Mouse (Mus musculus) hematopoietic stem cell, adult 5-6 weeks (primary cell): Measurements from ENCODE around the gene March7. TPM values are rescaled to one million over a fixed set of nuclear protein-coding genes. Genes with fewer than 3 reads are reported as not detected.

ENCODE experiments used
- ATAC-seq, 2 experiments: fragments of 125-278 bp in 1 of 2; replicated peaks in 1 of 2; 2 replicates each; pipeline ENCODE4 v1.8.0; 2016 to 2017; ENCODE audit warnings: inconsistent platforms in 2 of 2, mild to moderate bottlenecking in 2 of 2, moderate number of reproducible peaks in 2 of 2, low read depth in 1 of 2, moderate TSS enrichment in 1 of 2; ENCODE audit not compliant: low FRiP score in 2 of 2, poor library complexity in 2 of 2, severe bottlenecking in 2 of 2, insufficient read depth in 1 of 2, low TSS enrichment in 1 of 2
- total RNA-seq: library from RNA; stranded (forward); fragments of 172-1452, 232-1000 nt; gene quantifications from 2 replicates; pipeline ENCODE4 v1.2.3, GENCODE M21; 2017

March7 gene
- total RNA-seq, 1 experiment from 2014 or later = 111 TPM

DNA sequence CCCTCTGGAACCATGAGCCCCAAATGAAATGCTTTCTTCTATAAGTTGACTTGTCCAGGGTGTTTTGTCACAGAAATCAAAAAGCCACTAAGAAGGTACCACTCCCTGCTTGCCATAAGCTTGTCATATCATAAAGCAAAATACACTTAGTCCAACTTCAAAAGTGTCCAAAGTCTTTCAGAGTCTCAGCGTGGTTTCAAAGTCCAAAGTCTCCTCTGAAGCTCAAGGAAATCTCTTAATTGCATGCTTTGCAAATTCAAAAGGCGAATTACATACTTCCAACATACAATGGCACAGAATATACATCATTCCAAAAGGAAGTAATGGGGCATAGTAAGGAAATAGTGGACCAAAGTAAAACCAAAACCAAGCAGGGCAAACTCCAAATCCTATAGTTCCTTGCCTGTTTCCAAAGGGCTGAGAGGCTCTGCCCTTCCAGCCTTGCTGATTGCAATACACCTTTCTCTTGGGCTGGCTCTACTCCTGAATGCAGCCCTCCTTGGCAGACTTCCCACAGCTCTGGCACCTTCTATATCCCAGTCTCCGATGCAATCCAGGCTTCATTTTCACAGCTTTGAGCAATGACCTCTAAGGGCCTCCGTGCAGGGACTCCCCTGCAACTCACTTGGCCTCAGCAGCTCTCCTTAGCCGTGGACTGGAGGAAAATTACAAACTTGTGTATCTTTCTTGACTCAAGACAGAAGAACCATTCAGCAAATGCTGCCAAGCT, 51.1 kb downstream of the March7 start:
- ATAC-seq = no peak

DNA sequence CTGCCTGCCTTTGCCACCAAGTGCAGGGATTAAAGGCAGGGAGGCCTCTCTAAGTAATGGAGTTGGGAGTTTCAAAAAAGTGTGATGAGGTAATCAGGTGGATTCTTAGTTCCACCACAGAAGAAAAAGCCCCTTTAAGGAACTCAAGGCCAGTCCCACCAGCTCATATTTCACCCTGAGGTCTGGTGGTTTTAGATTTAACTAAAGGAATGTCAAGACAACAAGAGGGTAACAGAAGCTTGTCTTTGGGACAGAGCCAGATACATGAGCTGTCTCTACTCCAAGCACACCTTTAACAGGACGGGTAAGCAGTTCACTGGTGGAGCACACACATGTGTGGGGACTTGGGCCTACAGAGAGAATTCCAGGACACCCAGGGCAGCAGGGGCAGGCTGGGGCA, 57.9 kb downstream of the March7 start:
- 0 out of 4 replicates have a peak, but pooled peaks of 1 of the 2 experiments have one; percentile 12 for ATAC-seq

DNA sequence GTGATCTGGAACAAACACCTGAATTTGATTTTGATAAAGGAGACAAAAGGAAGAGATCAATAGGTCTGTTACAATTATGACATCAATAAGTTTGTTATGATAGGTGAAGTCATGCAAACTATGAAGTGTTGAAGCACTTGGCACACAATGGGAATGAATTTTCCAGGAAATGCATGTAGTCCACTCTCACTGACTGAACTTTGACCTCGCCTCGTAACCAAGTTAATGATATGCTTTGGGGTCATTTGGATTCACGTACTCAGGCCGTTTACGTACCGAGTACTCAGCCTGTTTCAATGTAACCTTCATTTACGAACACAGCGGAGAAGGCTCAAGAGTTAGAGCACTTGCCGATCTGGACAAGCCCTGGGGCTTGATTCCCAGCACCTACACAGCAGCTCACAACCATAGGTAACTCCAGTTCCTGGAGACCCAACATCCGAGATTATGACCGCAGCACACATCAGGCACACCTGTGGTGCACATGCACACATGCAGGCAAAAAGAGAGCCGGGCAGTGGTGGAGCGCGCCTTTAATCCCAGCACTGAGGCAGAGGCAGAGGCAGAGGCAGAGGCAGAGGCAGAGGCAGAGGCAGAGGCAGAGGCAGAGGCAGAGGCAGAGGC, 60.3 kb downstream of the March7 start:
- no peak for ATAC-seq

DNA sequence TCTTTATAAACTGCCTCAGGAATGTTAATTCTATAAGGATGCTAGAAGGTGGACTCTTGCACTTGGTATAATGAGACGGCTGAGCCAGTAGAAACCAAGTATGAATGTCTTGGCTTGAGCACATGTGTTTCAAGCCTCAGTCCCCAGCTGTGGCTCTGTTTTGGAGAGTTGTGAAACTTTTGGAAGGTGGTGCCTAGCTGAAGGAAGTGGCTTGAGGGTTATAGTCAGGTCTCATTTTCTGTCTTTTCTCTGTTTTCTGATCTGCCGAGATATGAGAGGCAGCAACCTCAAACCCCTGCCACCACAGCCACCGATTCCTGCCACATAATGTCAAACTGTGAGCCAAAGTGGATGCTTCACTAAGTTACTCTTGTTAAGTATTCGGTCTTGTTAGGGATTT, 68.9 kb downstream of the March7 start:
- ATAC-seq = peak; percentile 60 to 65

DNA sequence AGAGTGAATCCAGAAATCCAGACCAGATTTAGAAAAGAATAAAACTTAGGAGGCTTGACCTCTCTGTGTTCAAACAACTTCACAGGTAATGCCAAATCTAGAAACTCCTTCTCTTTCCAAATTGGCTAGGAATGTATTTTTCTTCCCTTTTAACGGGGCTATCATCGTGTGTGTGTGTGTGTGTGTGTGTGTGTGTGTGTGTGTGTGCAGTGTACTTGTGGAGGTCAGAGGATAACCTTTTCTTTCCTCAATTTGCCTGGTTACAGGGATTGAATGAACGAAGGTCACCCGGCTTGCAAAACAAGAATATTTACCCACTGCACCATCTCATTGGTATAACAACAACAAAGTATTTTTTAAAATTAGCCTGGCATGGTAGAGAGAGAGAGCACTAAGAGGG, 72.9 kb downstream of the March7 start:
- ATAC-seq = no peak

DNA sequence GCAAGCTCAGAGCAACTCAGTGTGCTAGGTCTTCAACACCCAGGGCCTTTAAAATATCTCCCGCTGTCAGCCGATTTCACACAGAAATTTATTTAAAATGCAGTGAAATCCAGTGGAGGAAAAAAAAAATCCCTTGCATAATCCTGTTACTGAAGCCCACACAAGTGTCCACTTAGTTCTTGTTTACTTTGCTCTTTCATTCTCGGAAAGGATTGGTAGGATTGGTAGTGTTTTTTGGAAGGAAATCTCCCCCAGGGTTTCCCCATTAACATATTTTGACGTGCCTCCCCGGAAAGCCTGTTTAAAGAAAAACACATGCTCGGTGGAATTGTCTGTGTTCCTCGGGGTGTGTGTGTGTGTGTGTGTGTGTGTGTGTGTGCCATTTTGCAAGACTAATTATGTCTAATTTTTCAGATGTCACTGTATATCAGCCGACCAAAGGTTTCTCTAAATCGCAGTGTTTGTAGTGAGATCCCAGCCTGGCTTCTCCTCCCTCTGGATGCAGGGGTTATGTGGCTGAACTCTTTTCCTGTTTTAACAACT, 73.6 kb downstream of the March7 start:
- no peak for ATAC-seq

DNA sequence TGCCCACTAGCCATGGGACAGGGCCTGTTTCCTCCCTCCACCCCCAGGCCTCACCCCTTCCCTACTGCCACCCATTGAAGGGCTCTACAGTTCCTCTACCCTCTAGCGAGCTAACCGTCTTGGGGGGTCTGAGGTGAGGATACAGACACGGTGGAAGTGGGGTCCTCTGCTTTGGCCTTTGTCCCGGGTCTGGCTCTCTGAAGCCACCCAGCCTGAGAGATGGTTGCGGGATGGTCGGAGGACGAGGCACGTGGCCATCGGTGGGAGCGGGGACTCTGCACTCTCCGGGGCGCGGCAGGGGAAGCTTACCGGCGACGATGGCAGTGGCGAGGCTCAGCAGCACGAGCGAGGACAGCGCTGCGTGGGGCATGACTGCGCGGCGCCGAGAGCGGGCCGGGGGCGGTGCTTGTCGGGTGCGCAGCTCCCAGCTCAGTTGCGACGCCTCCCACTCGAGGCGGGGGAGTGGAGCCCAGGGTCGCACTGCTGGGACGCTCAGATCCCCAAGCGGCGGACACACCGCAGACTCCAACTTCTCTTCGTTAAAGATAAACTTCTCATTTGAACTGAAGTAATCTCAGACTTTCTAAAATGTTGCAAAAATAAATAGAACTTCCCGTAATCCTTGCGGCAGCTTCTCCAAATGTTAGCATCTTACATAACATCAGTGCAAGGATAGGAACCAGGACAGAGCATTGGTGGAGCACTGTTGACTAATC, 74.2 kb downstream of the March7 start:
- peak; percentile 76 to 78 for ATAC-seq

DNA sequence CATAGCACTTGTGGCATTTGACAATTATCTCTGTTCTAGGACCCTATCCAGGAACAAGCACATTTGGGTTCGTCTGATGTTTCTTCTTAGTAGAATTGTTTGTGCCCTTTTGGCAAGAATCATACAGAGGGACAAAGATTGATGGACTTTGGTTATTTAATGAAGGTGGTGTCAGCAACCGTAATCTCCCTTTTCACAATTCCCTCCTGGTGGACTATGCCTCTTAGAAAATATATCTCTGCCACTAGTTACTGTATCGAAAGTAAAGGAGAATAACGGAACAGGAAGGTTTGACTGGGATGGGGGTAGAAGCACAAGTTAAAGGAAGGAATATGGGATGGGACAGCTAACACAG, 74.8 kb downstream of the March7 start, which contains the start of gene Cd302:
TSS of gene Cd302 (minus strand) at position 22 of the 355 bp plus-strand sequence.
- ATAC-seq = no peak

DNA sequence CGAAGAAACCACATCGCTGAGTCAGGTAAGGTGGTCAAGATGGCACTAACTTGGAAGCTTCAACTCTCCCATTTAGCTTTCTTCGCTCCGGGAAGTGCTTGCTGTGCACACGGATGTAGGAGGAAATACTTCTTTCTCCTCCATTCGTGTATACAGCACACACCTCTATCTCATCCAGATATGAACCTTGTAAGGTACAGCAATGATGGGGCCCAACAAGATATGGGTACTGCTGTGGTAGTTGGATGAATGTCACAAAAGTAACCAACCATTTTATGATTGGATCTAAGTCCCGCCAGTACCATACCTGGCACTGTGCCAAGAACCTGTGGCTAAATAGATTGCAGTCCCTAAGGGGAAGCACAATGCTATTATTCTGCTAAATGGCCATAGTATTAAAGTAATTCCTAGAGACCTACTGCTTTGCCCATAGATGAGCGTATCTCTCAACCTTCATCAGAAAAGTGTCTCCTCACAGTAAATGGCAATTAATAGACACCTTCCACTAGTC, 75.5 kb downstream of the March7 start:
- no peak for ATAC-seq

DNA sequence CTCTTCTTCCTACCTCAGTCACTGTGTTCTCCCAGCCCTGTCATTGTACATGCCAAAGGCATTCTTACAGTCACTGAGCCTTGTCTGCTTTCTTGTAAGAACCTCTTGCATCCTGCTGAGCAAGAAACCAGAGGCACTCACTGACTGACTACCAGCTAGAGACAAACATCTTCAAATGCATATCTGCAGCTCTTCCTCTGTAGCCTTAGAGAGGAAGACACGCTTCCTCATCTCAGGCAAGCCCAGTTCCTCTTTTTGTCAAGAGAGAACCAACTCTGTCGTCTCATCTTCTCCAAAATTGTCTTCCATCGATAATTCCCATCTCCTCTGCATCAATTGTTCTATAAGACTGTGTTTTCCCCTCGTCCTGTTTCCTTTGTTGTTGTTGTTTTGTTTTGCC, 78.9 kb downstream of the March7 start:
- ATAC-seq = peak; percentile 40 to 63; a peak in 3 of 4 replicates

DNA sequence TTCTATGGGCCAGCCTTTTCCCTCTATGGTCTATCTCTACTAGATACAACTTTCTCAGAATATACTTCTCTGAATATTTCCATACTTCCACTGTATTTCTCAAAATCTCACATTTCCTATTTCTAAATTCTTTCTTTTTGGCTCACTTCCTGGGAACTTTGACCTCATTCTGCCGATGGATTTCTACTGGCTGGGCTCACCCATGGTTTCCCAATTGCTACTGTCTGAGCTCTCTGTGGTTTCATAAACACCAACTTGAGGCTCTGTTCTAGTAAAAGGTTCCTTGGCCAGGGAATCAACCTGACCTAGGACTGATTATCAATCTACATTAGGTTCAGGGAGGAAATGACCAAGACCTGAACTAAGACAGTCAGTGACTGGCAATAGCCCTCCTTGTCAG, 79.8 kb downstream of the March7 start:
- ATAC-seq = no peak

DNA sequence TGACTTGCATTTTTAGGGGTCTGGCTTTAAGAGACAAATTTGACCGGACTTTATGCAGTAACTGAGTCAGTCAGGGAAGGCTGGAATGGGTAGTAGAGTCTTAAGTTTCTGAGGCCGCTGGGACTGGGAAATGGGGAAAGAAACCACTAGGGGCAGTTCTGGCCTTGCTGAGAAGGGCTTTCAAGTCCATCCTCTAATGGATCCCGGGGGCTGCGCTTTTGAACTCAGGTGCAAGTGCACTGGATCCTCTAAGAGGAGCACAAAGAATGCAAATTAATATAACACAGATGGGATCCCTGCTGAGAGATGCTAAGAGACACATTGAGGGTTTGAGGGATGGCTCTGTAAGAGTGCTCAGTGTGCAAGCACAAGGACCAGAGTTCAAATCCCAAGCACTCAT, 81.7 kb downstream of the March7 start:
- ATAC-seq = no peak

DNA sequence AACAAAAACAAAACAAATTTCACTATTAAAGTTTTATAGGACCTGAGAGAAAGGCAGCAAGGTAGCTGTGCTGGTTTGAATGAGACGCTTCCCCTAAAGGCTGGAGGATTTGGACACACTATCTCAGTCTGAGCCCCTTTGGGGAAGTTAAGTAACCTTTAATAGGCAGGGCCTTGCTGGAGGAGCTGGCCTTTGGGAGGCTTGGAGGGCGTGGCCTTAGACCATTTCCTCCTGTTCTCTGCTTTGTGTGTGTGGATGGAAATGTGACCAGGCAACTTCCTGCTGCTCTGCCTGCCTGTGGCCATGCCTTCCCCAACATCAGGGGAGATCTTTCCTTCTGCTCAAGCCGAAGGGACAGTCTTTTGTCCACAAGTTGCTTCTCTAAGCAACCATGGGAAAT, 88.6 kb downstream of the March7 start:
- ATAC-seq = peak; percentile 56 to 75; a peak in 2 of 4 replicates

DNA sequence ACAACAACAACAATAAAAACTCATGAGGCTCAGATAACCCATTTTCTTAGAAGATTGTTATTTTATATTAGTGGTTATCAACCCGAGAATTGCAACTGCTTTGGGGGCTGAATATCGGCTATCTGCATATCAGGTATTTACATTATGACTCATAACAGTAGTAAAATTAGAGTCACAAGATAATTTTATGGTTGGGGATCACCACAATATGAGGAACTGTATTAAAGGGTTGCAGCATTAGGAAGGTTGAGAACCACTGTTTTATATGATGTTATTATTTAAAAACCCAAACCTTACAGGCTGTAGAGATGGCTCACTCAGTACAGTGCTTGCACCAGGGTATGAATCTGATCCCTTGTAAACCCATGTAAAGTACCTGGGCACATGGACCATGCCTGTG, 89.6 kb downstream of the March7 start:
- no peak for ATAC-seq

Other genes starting within 250 kb of the March7 start
- 161 and 225 TPM in 2 replicates for gene Baz2b, start within 50 bp of the March7 start, total RNA-seq
- gene Cd302, start 74.6 kb downstream of the March7 start, total RNA-seq = 1.6 and 1.7 TPM in 2 replicates
- gene Ly75, start 173.4 kb downstream of the March7 start, total RNA-seq = 12.8 and 15.6 TPM in 2 replicates